Mouse (Mus musculus): ENCODE measurements at regions not wholly inside any gene's neighbourhood (a gene's known extent, or its start where the extent isn't known, plus 50 kb on each side); places are given as distances from the start of the nearest gene placed in this dataset.

- DNase-seq (ENCODE audit: low read depth, low spot score) = no peak
Observed at GRCm38 (mm10) chr1:184304204-184304603, 270.1 kb upstream of the 1700056E22Rik start.

- DNase-seq (ENCODE audit: low read depth, low spot score) = no peak
Observed at GRCm38 (mm10) chr1:184298701-184299100, 264.6 kb upstream of the 1700056E22Rik start.

- no peak for DNase-seq (ENCODE audit: low read depth, low spot score)
Observed at GRCm38 (mm10) chr1:184297001-184297740, 263.1 kb upstream of the 1700056E22Rik start.

GRCm38 (mm10) chr1:184291129-184291528 is 257.0 kb upstream of the 1700056E22Rik start:
- no peak for DNase-seq (ENCODE audit: low read depth, low spot score)

- DNase-seq (ENCODE audit: low read depth, low spot score) = no peak
Observed at GRCm38 (mm10) chr1:184289733-184290416, 255.8 kb upstream of the 1700056E22Rik start.

- no peak for DNase-seq (ENCODE audit: low read depth, low spot score)
Observed at GRCm38 (mm10) chr1:184281768-184282167, 247.7 kb upstream of the 1700056E22Rik start.

GRCm38 (mm10) chr1:184279263-184279662 is 245.2 kb upstream of the 1700056E22Rik start:
- DNase-seq (ENCODE audit: low read depth, low spot score) = no peak

- DNase-seq (ENCODE audit: low read depth, low spot score) = no peak
Observed at GRCm38 (mm10) chr1:184277001-184277400, 242.9 kb upstream of the 1700056E22Rik start.

- DNase-seq (ENCODE audit: low read depth, low spot score) = no peak
Observed at GRCm38 (mm10) chr1:184275877-184276276, 241.8 kb upstream of the 1700056E22Rik start.

- no peak for DNase-seq (ENCODE audit: low read depth, low spot score)
Observed at GRCm38 (mm10) chr1:184275396-184275795, 241.3 kb upstream of the 1700056E22Rik start.

GRCm38 (mm10) chr1:184274704-184275103 is 240.6 kb upstream of the 1700056E22Rik start:
- DNase-seq (ENCODE audit: low read depth, low spot score) = no peak

- DNase-seq (ENCODE audit: low read depth, low spot score) = no peak
Observed at GRCm38 (mm10) chr1:184273722-184274121, 239.6 kb upstream of the 1700056E22Rik start.

- DNase-seq (ENCODE audit: low read depth, low spot score) = no peak
Observed at GRCm38 (mm10) chr1:184271254-184271653, 237.2 kb upstream of the 1700056E22Rik start.

GRCm38 (mm10) chr1:184266051-184266450 is 231.9 kb upstream of the 1700056E22Rik start:
- DNase-seq (ENCODE audit: low read depth, low spot score) = peak; percentile 70

GRCm38 (mm10) chr1:184262975-184263374 is 228.9 kb upstream of the 1700056E22Rik start:
- DNase-seq (ENCODE audit: low read depth, low spot score) = peak; percentile 69

- DNase-seq (ENCODE audit: low read depth, low spot score) = no peak
Observed at GRCm38 (mm10) chr1:184261385-184261727, 227.3 kb upstream of the 1700056E22Rik start.

- DNase-seq (ENCODE audit: low read depth, low spot score) = peak; percentile 67
Observed at GRCm38 (mm10) chr1:184260722-184261384, 226.8 kb upstream of the 1700056E22Rik start.

GRCm38 (mm10) chr1:184259853-184260252 is 225.8 kb upstream of the 1700056E22Rik start:
- DNase-seq (ENCODE audit: low read depth, low spot score) = peak; percentile 52

- no peak for DNase-seq (ENCODE audit: low read depth, low spot score)
Observed at GRCm38 (mm10) chr1:184257356-184257755, 223.3 kb upstream of the 1700056E22Rik start.

- no peak for DNase-seq (ENCODE audit: low read depth, low spot score)
Observed at GRCm38 (mm10) chr1:184254951-184255350, 220.8 kb upstream of the 1700056E22Rik start.

GRCm38 (mm10) chr1:184244730-184245488 is 210.8 kb upstream of the 1700056E22Rik start:
- DNase-seq (ENCODE audit: low read depth, low spot score) = no peak

GRCm38 (mm10) chr1:184244296-184244695 is 210.2 kb upstream of the 1700056E22Rik start:
- no peak for DNase-seq (ENCODE audit: low read depth, low spot score)

Data from CD4-positive, CD25-positive, alpha-beta regulatory T cell, adult 2 months (primary cell).